Mouse (Mus musculus) hindbrain, postnatal 0 days (tissue): Measurements from ENCODE around the gene Oprd1. TPM values are rescaled to one million over a fixed set of nuclear protein-coding genes. Genes with fewer than 3 reads are reported as not detected.
A peak's percentile ranks its signal among the peaks of the same experiment; 100 is the strongest.

Experiments used
- ATAC-seq: fragments of 200-750 bp; cut with Nextera tagmentation; 2 replicates; pipeline ENCODE4 v1.8.0; 2017; ENCODE audit warnings: mild to moderate bottlenecking, moderate TSS enrichment, moderate library complexity
- DNase-seq: peaks from one replicate; pipeline ENCODE4 v3.0.0-alpha.2; 2015; ENCODE audit warnings: low spot score
- H3K27ac ChIP-seq: fragments of 300-500 bp; sonication (generic); 2 replicates; pipeline ENCODE4 v1.5.1; 2014; ENCODE audit warnings: mild to moderate bottlenecking
- H3K27me3 ChIP-seq: fragments of 300-500 bp; sonication (generic); 2 replicates; pipeline ENCODE4 v1.6.1; 2014; ENCODE audit warnings: low read length, mixed read lengths; ENCODE audit not compliant: insufficient read depth
- H3K36me3 ChIP-seq: fragments of 300-500 bp; sonication (generic); 2 replicates; pipeline ENCODE4 v1.6.1; 2014; ENCODE audit warnings: low read length, mixed read lengths; ENCODE audit not compliant: insufficient read depth
- H3K4me1 ChIP-seq: fragments of 300-500 bp; sonication (generic); 2 replicates; pipeline ENCODE4 v1.6.1; 2014; ENCODE audit warnings: antibody characterized with exemption, low read length, mixed read lengths; ENCODE audit not compliant: insufficient read depth
- H3K4me2 ChIP-seq: fragments of 300-500 bp; sonication (generic); 2 replicates; pipeline ENCODE4 v1.6.1; 2014; ENCODE audit warnings: low read depth, mild to moderate bottlenecking, low read length, moderate library complexity, mixed read lengths
- H3K4me3 ChIP-seq: fragments of 300-500 bp; sonication (generic); 2 replicates; pipeline ENCODE4 v1.5.1; 2014; ENCODE audit warnings: low read length
- H3K9ac ChIP-seq: fragments of 300-500 bp; sonication (generic); replicated peaks from 2 replicates; pipeline ENCODE4 v1.6.1; 2014; ENCODE audit warnings: mild to moderate bottlenecking, low read length, moderate library complexity, mixed read lengths
- H3K9me3 ChIP-seq: fragments of 300-500 bp; sonication (generic); 2 replicates; pipeline ENCODE4 v1.6.1; 2016; ENCODE audit warnings: low read length, mixed read lengths
- CTCF ChIP-seq: IDR thresholded peaks from 2 replicates; pipeline ENCODE4 v1.5.1; 2016; ENCODE audit warnings: antibody characterized with exemption, control low read depth, low read depth
- WGBS: fragments of 180-500 bp; shearing (Covaris S2); extraction: QIAGEN DNeasy Blood & Tissue Kit; methylation state at CpG from one replicate; pipeline ENCODE4 v1.1.7; 2014; 5-methylcytosine and 5-hydroxymethylcytosine counted together
- polyA plus RNA-seq: library from polyadenylated mRNA; unstranded; fragments of >200 nt; fragmentation: Nextera tagmentation; extraction: Ambion mirVana; gene quantifications from 2 replicates; pipeline ENCODE4 v1.2.1, GENCODE M21; 2015
- total RNA-seq: library from RNA; depleted of rRNA; stranded (reverse); fragments of >200 nt; gene quantifications from 2 replicates; pipeline ENCODE4 v1.2.3, GENCODE M21; 2014

Oprd1 gene
- total and polyA plus RNA-seq, 2 experiments from 2014 or later = 0.86 to 3.5 TPM

DNA sequence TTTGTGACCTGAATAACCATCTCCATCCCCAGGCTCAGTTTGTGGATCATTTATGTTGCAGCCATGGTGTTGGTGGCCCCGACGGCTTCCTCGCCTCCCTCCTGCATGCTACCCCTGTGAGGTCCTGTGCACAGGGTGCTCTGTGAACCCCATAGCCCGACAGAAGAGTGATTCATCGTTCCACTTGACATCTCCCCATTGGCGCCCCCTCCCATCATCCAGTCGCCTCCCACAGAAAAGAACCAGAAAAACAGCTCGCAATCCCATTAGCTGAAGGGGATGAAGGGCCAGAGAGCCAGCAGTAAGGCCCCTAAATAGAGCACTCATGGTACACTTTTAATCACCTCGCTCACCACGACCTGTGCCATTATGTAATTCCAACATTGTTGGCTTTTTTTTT is 32.2 kb upstream of the Oprd1 start:
- WGBS = 53% methylated on average over 10 of the region's 10 CpGs
- Histone ChIP-seq H3K36me3 (no peaks in the 10 kb centered on the region), H3K27me3 (no peaks in the 10 kb centered on the region), H3K4me2 (no peak overlapping the region), H3K9me3 (no peaks in the 10 kb centered on the region), H3K9ac (no peak overlapping the region), H3K4me3 (no peak overlapping the region), H3K4me1 (no peaks in the 10 kb centered on the region), H3K27ac (no peak overlapping the region)
- DNase-seq (no peak), ATAC-seq (no peak)
- TF ChIP-seq CTCF = no peak

DNA sequence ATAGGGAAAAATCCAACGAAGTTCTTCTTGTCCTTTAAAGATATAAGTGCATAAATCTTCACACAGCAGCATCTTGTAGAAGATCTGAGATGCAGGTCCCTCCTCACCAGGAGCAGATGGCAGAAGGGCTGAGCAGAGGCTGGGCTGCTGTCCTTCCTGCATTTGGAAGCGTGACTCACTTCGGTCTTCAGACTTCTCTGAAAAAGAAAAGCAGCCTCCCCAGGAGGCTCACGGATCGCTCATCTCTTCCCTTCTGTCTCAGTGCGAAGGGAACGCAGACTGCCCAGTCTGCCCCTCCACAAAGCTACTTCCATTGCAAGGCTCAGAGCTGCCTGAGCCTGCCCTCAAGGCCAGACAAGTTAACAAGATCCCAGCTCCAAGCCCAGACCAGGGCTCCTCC is 26.6 kb upstream of the Oprd1 start:
- 16% methylated on average over 7 of the region's 7 CpGs for WGBS
- no peak for ATAC-seq
- H3K36me3 ChIP-seq = no peaks in the 10 kb centered on the region
- no peak for TF ChIP-seq CTCF
- H3K4me1 ChIP-seq = no peaks in the 10 kb centered on the region
- DNase-seq = no peak
- H3K27ac ChIP-seq = no peak overlapping the region
- H3K9me3 ChIP-seq = no peaks in the 10 kb centered on the region
- no peak overlapping the region for H3K4me2 ChIP-seq
- H3K4me3 ChIP-seq = no peak overlapping the region
- H3K27me3 ChIP-seq = no peaks in the 10 kb centered on the region
- H3K9ac ChIP-seq = no peak overlapping the region

DNA sequence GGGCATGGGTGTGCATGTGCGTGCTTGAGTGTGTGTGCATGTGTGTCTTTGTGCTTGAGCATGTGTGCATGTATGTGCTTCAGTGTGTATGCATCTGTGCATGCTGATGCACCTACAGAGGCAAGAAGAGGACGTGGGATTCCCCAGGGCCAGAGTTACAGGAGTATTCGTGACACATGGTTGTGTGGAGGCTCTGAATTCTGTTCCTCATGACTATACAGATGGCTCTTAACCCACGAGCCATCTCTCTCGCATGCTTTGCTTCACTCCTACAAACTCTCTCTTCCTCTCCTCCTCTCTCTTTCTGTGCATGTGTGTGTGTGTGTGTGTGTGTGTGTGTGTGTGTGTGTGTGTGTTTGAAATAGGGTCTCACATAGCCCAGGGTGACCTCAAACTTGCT is 25.5 kb upstream of the Oprd1 start:
- no peak for TF ChIP-seq CTCF
- Histone ChIP-seq H3K4me3 (no peak overlapping the region), H3K36me3 (no peaks in the 10 kb centered on the region), H3K9me3 (no peaks in the 10 kb centered on the region), H3K4me2 (no peak overlapping the region), H3K27me3 (no peaks in the 10 kb centered on the region), H3K4me1 (no peaks in the 10 kb centered on the region), H3K9ac (no peak overlapping the region), H3K27ac (no peak overlapping the region)
- ATAC-seq (no peak), DNase-seq (no peak)
- 78% methylated on average over 5 of the region's 5 CpGs for WGBS

DNA sequence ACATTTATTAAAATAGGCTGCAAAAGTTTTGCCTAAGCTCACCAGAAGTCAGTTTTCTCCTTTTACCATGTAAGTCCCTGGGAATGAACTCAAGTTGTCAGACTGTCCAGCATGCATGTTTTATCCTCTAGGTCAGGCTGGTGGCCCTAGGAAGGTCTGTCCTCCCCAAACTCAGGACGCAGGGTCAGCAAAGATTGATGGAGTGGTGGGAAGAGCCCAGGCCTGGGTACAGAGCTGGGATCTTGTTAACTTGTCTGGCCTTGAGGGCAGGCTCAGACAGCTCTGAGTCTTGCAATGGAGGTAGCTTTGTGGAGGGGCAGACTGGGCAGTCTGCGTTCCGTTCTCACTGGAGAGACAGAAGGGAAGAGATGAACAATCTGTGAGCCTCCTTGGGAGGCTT is 25.0 kb upstream of the Oprd1 start:
- no peaks in the 10 kb centered on the region for H3K36me3 ChIP-seq
- no peak for DNase-seq
- no peaks in the 10 kb centered on the region for H3K27me3 ChIP-seq
- H3K4me3 ChIP-seq = no peak overlapping the region
- 97% methylated on average over 3 of the region's 3 CpGs for WGBS
- TF ChIP-seq CTCF = no peak
- H3K27ac ChIP-seq = no peak overlapping the region
- no peak overlapping the region for H3K9ac ChIP-seq
- no peak overlapping the region for H3K4me2 ChIP-seq
- H3K4me1 ChIP-seq = no peaks in the 10 kb centered on the region
- H3K9me3 ChIP-seq = no peaks in the 10 kb centered on the region
- ATAC-seq = no peak

DNA sequence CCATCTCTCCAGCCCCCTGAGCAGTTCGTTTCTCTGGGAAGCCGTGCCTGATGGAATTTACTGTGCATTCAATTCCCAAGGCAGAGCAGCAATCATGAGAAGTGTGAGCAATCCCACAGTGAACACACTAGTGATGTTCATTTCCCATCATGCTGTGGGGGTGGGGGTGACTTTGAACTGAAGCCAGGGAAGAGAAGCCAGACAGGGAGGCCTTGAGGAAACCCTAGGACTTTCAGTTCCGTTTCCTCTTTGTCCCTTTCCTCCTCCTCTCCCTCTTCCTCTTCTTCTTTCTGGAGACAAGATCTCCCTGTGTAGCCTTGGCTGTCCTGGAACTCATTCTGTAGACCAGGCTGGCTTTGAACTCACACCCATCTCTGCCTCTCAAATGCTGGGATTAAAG is 23.1 kb upstream of the Oprd1 start:
- H3K4me2 ChIP-seq = no peak overlapping the region
- H3K4me1 ChIP-seq = no peaks in the 10 kb centered on the region
- DNase-seq = no peak
- no peaks in the 10 kb centered on the region for H3K9me3 ChIP-seq
- WGBS = 83% methylated on average over 3 of the region's 3 CpGs
- no peak overlapping the region for H3K4me3 ChIP-seq
- no peaks in the 10 kb centered on the region for H3K27me3 ChIP-seq
- no peak for ATAC-seq
- H3K9ac ChIP-seq = no peak overlapping the region
- TF ChIP-seq CTCF = no peak
- H3K27ac ChIP-seq = no peak overlapping the region
- H3K36me3 ChIP-seq = no peaks in the 10 kb centered on the region

DNA sequence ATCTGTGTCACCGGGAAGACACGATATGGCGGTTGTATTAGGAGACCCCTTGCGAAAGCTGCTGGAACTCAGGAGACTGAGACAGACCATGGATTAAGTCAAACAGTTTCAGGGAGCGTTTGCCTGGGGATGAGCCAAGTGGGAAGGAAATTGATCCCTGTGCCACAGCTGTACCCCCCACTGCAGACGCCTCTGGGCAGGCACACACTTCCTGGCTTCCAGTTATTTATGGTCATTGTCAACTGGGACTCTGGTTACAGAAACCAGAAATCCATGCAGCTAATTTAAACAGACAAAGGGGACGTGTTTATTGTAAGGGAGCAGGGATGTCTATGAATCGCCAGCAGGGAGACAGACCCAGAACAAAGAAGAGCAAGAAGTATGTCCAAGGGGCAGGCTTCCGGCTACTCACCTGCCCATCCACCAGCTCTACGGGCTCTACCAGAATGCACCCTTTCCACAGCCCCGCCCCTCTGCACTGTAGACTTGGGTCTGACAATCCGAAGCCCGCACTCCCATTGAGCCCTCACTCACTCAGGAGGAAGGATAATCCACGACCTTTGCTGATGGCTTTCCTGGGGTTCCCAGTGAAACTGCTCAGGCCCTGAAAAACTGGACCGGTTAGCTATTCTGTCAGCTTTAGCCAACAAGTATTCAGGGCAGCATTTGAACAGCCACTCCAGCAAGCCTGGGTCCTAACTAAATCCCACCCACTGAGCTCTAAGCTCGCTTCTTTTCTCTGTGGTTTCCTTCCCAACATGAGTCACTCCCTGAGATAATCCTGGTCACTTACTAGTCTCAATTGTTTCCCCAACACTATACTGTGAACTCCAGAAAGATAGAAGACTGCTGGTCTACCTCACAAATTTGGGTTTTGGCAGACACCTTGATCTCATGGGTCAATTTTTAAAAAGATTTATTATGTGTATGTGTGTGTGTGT is 22.3 kb upstream of the Oprd1 start:
- Histone ChIP-seq H3K27me3 (no peaks in the 10 kb centered on the region), H3K27ac (no peak overlapping the region), H3K36me3 (no peaks in the 10 kb centered on the region), H3K9ac (no peak overlapping the region), H3K4me2 (no peak overlapping the region), H3K4me3 (no peak overlapping the region), H3K4me1 (no peaks in the 10 kb centered on the region), H3K9me3 (no peaks in the 10 kb centered on the region)
- no peak for DNase-seq
- TF ChIP-seq CTCF = no peak
- no peak for ATAC-seq
- 60% methylated on average over 16 of the region's 16 CpGs for WGBS

DNA sequence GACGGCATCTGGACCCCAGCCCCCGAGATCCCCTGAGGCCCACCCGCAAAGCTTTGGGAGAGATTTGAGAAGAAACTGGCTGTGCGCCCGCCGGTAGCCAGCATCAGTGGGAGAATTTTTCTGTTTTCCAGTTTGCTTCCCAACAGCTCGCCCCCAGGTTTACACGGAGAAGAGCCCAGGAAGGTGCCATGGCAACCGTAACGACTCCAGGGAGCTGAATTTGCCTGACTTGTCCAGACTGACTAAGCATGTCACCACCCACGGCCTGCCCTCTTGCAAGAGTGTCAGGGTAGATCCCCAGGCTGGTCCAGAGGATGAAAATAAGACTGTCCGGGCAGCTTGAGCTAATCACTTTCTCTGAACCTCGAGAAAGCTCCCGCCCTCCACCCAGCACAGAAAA is 21.4 kb upstream of the Oprd1 start:
- Histone ChIP-seq H3K4me1 (no peaks in the 10 kb centered on the region), H3K4me3 (no peak overlapping the region), H3K36me3 (no peaks in the 10 kb centered on the region), H3K27ac (no peak overlapping the region), H3K9ac (no peak overlapping the region), H3K27me3 (no peaks in the 10 kb centered on the region), H3K9me3 (no peaks in the 10 kb centered on the region), H3K4me2 (0 out of 2 replicates have a peak overlapping the region, but pooled peaks have one; percentile 7)
- no peak for TF ChIP-seq CTCF
- DNase-seq = peak; percentile 45
- 22% methylated on average over 14 of the region's 14 CpGs for WGBS
- ATAC-seq = no peak
